Mouse (Mus musculus) forebrain, postnatal 0 days (tissue): ENCODE measurements around the gene Hsph1. TPM values are rescaled to one million over a fixed set of nuclear protein-coding genes. Genes with fewer than 3 reads are reported as not detected.

Source experiments
- ATAC-seq: fragments of 200-750 bp; cut with Nextera tagmentation; 2 replicates; pipeline ENCODE4 v1.8.0; 2017; ENCODE audit warnings: mild to moderate bottlenecking, moderate library complexity
- DNase-seq: peaks from one replicate; pipeline ENCODE4 v3.0.0-alpha.2; 2015
- H3K27ac ChIP-seq: fragments of 300-500 bp; sonication (generic); 2 replicates; pipeline ENCODE4 v1.5.1; 2014; ENCODE audit warnings: low read depth, mild to moderate bottlenecking, antibody characterized with exemption, low read length, moderate library complexity, mixed read lengths
- H3K27me3 ChIP-seq: fragments of 300-500 bp; sonication (generic); 2 replicates; pipeline ENCODE4 v1.6.1; 2014; ENCODE audit warnings: mild to moderate bottlenecking, low read length, mixed read lengths; ENCODE audit not compliant: insufficient read depth
- H3K36me3 ChIP-seq: fragments of 300-500 bp; sonication (generic); 2 replicates; pipeline ENCODE4 v1.6.1; 2014; ENCODE audit warnings: mild to moderate bottlenecking, moderate library complexity; ENCODE audit not compliant: insufficient read depth
- H3K4me1 ChIP-seq: fragments of 300-500 bp; sonication (generic); 2 replicates; pipeline ENCODE4 v1.6.1; 2014; ENCODE audit warnings: antibody characterized with exemption; ENCODE audit not compliant: insufficient read depth
- H3K4me2 ChIP-seq: fragments of 300-500 bp; sonication (generic); 2 replicates; pipeline ENCODE4 v1.6.1; 2014; ENCODE audit warnings: low read depth, mild to moderate bottlenecking, moderate library complexity
- H3K4me3 ChIP-seq: fragments of 300-500 bp; sonication (generic); 2 replicates; pipeline ENCODE4 v1.5.1; 2014; ENCODE audit warnings: low read depth, low read length, mixed read lengths
- H3K9ac ChIP-seq: fragments of 300-500 bp; sonication (generic); 2 replicates; pipeline ENCODE4 v1.6.1; 2014; ENCODE audit warnings: mild to moderate bottlenecking
- H3K9me3 ChIP-seq: fragments of 300-500 bp; sonication (generic); 2 replicates; pipeline ENCODE4 v1.6.1; 2016; ENCODE audit warnings: low read length
- CTCF ChIP-seq: sonication (generic); IDR thresholded peaks from 2 replicates; pipeline ENCODE4 v1.5.1; 2016; ENCODE audit warnings: antibody characterized with exemption, control low read depth, low read depth
- WGBS: fragments of 180-500 bp; shearing (Covaris S2); extraction: QIAGEN DNeasy Blood & Tissue Kit; methylation state at CpG from one replicate; pipeline ENCODE4 v1.1.7; 2014; 5-methylcytosine and 5-hydroxymethylcytosine counted together
- polyA plus RNA-seq: library from polyadenylated mRNA; unstranded; fragments of >200 nt; fragmentation: Nextera tagmentation; extraction: Ambion mirVana; gene quantifications from 2 replicates; pipeline ENCODE4 v1.2.1, GENCODE M21; 2015
- total RNA-seq: library from RNA; depleted of rRNA; stranded (reverse); fragments of >200 nt; gene quantifications from 2 replicates; pipeline ENCODE4 v1.2.3, GENCODE M21; 2014

Hsph1 gene
- total and polyA plus RNA-seq, 2 experiments from 2014 or later: 41.2 to 78.6 TPM

DNA sequence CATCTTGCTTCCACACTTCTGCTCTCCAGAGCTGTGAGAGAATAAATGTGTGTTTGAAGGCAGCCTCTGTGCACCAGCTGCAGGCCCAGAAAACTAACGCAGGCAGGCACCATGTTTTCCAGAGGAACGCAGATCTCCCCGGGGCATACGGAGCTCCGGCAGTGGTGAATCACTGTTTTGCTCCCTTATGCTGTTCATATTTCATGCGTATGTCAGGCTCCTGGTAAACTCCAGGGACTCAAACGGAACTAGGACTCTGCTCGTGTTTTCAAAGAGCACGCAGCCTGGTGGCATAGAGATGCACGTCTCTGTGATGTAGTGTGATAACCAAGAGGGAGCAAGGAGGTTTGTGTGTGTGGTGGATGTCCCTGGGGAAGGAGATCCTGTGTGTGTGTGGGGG lies 23.4 kb downstream of the Hsph1 start:
- peak; percentile 20; the same call in 1 of the 2 replicates for TF ChIP-seq CTCF
- 69% methylated on average over 10 of the region's 10 CpGs for WGBS
- H3K4me3 ChIP-seq: no peak overlapping the region
- H3K27ac ChIP-seq: no peak overlapping the region
- DNase-seq (peak; percentile 35), ATAC-seq (peak; percentile 52; the same call in 1 of the 2 replicates)
- peaks cover 28% of the 10 kb centered on the region for H3K36me3 ChIP-seq
- no peaks in the 10 kb centered on the region for H3K27me3 ChIP-seq
- no peak overlapping the region for H3K4me2 ChIP-seq
- no peaks in the 10 kb centered on the region for H3K4me1 ChIP-seq
- H3K9me3 ChIP-seq: no peaks in the 10 kb centered on the region
- no peak overlapping the region for H3K9ac ChIP-seq

DNA sequence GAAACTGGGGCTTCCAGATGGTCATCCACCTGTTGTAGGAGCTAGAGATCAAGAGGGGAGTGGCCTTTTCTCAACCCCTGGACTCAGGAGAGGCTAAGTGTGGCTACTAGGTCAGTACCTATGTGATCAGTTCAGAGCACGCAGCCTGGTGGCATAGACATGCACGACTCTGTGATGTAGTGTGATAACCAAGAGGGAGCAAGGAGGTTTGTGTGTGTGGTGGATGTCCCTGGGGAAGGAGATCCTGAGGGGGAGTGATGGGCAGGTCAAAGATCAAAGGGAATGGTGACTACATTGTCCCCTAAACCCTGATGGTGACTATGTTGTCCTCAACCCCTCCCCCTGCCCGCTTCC lies 24.0 kb downstream of the Hsph1 start:
- H3K27me3 ChIP-seq: no peaks in the 10 kb centered on the region
- H3K9ac ChIP-seq: no peak overlapping the region
- 91% methylated on average over 3 of the region's 3 CpGs for WGBS
- H3K36me3 ChIP-seq: peaks cover 22% of the 10 kb centered on the region
- no peak overlapping the region for H3K4me2 ChIP-seq
- no peak overlapping the region for H3K4me3 ChIP-seq
- no peak for DNase-seq
- no peaks in the 10 kb centered on the region for H3K4me1 ChIP-seq
- no peaks in the 10 kb centered on the region for H3K9me3 ChIP-seq
- ATAC-seq: peak; percentile 12; the same call in 1 of the 2 replicates
- TF ChIP-seq CTCF: no peak
- H3K27ac ChIP-seq: peak overlapping the region; percentile 23; the same call in 1 of the 2 replicates

- no peaks in the 10 kb centered on the region for H3K4me1 ChIP-seq
- H3K4me3 ChIP-seq: no peak overlapping the region
- peak; percentile 52 for DNase-seq
- 0 out of 2 replicates have a peak overlapping the region, but pooled peaks have one; percentile 22 for H3K9ac ChIP-seq
- H3K27me3 ChIP-seq: no peaks in the 10 kb centered on the region
- WGBS: 52% methylated on average over 16 of the region's 16 CpGs
- TF ChIP-seq CTCF: no peak
- peaks cover 16% of the 10 kb centered on the region for H3K36me3 ChIP-seq
- peak; percentile 69 for ATAC-seq
- no peaks in the 10 kb centered on the region for H3K9me3 ChIP-seq
- peak overlapping the region; percentile 45; the same call in 1 of the 2 replicates for H3K27ac ChIP-seq
- H3K4me2 ChIP-seq: no peak overlapping the region
Measured at GRCm38 (mm10) chr5:149611476-149612164, 24.6 kb downstream of the Hsph1 start.

DNA sequence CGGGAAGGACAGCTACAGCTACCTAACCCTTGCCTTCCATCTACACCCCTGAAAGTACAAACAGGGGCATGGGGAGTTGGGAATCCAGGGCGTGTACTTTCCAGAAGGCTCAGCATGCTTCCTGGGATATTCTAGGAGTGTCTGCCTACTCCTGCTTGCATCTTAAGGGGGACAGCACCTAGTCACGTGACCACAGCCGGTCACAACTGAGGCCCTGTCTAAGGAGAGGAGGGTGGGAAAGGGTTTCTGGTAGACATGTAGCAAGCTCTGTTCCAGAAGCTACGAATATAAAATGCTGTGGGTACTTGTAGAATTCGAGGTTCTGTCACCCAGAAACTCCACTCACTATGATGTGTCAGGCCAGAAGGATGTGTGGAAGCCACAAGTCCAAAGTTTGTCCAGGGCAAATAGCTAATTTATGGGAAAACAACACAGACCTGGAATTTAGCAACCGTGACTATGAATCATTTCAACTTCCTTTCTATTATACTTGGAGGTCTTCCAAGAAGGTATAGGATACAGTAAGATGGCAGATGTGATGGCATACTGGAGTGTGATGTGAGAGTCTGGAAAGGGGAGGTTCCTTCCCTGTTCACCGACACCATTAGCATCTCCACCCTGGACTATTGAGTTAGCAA lies 29.0 kb downstream of the Hsph1 start:
- 83% methylated on average over 8 of the region's 8 CpGs for WGBS
- H3K4me2 ChIP-seq: no peak overlapping the region
- no peaks in the 10 kb centered on the region for H3K9me3 ChIP-seq
- no peaks in the 10 kb centered on the region for H3K27me3 ChIP-seq
- DNase-seq: no peak
- H3K9ac ChIP-seq: no peak overlapping the region
- H3K4me1 ChIP-seq: no peaks in the 10 kb centered on the region
- H3K36me3 ChIP-seq: no peaks in the 10 kb centered on the region
- no peak overlapping the region for H3K27ac ChIP-seq
- no peak for TF ChIP-seq CTCF
- H3K4me3 ChIP-seq: no peak overlapping the region
- ATAC-seq: no peak

DNA sequence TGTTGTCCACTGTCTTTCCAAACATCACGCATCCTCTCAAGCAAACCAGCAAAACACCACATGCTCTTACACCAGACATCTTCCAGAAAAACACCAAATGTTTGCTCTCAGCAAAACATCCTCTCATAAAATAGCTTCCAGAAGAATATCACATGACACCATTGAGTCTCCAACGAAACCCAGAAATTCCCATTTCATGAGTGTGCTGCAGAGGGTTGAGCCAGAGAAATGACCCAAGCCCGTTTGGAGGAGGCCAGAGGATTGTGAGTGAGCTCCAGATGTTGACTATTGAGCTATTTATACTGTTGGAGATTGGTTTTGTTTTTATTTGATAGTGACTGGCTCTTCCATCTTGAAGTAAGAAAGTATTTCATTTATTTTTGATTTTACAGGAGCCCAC lies 32.9 kb downstream of the Hsph1 start:
- no peaks in the 10 kb centered on the region for H3K4me1 ChIP-seq
- WGBS: 73% methylated on average over 3 of the region's 3 CpGs
- H3K36me3 ChIP-seq: no peaks in the 10 kb centered on the region
- DNase-seq (no peak), ATAC-seq (no peak)
- no peak overlapping the region for H3K9ac ChIP-seq
- no peak overlapping the region for H3K4me3 ChIP-seq
- no peak overlapping the region for H3K4me2 ChIP-seq
- TF ChIP-seq CTCF: no peak
- H3K27ac ChIP-seq: no peak overlapping the region
- no peaks in the 10 kb centered on the region for H3K27me3 ChIP-seq
- no peaks in the 10 kb centered on the region for H3K9me3 ChIP-seq

GRCm38 (mm10) chr5:149601996-149602395 lies 34.2 kb downstream of the Hsph1 start:
- Histone ChIP-seq H3K27ac (no peak overlapping the region), H3K4me1 (no peaks in the 10 kb centered on the region), H3K27me3 (no peaks in the 10 kb centered on the region), H3K36me3 (no peaks in the 10 kb centered on the region), H3K9ac (no peak overlapping the region), H3K4me3 (no peak overlapping the region), H3K9me3 (no peaks in the 10 kb centered on the region), H3K4me2 (no peak overlapping the region)
- DNase-seq: peak; percentile 43
- ATAC-seq: no peak; the same call in 1 of the 2 replicates
- TF ChIP-seq CTCF: no peak
- WGBS: 82% methylated on average over 3 of the region's 3 CpGs

GRCm38 (mm10) chr5:149597351-149597750 lies 38.8 kb downstream of the Hsph1 start:
- H3K4me2 ChIP-seq: no peak overlapping the region
- 50% methylated on average over 18 of the region's 18 CpGs for WGBS
- ATAC-seq: no peak
- H3K9me3 ChIP-seq: no peaks in the 10 kb centered on the region
- DNase-seq: no peak
- H3K27ac ChIP-seq: no peak overlapping the region
- H3K4me1 ChIP-seq: no peaks in the 10 kb centered on the region
- no peak overlapping the region for H3K4me3 ChIP-seq
- no peak overlapping the region for H3K9ac ChIP-seq
- no peak for TF ChIP-seq CTCF
- no peaks in the 10 kb centered on the region for H3K36me3 ChIP-seq
- no peaks in the 10 kb centered on the region for H3K27me3 ChIP-seq
